Mouse (Mus musculus): ENCODE measurements around the gene Cyth1. TPM values are rescaled to one million over a fixed set of nuclear protein-coding genes. Genes with fewer than 3 reads are reported as not detected.

The Cyth1 gene
- polyA plus RNA-seq, 1 experiment from 2014 or later: 10.1 TPM

DNA sequence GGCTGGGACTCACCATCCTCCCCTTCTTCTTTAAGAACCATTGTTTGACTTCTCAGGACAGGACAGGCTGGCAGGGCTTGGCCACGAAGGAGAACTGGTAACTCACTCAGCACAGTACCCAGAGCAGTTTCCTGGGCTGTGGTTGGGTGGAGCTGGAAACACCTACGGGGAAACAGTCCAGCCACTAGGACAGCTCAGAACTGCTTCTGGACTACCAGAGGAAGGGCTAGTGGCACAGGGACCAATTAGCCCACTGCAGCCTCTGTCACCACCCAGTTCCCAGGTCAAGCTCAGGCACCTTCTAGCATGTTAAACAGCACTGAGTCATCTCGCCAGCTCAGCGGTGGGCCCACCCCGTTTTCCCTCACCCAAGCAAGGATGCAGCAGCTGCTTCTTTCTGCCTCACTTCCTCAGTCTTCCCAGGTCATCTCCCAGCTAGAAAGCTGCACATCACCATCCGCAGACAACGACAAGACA is 35.7 kb downstream of the Cyth1 start:
- Histone ChIP-seq H3K27ac (peak overlapping the region; percentile 66; the same call in 1 of the 2 replicates), H3K4me3 (no peak overlapping the region), H3K4me1 (peaks cover 59% of the 10 kb centered on the region), H3K9me3 (no peaks in the 10 kb centered on the region), H3K27me3 (ENCODE audit: poor library complexity, severe bottlenecking) (no peaks in the 10 kb centered on the region), H3K36me3 (replicated peaks) (no peaks in the 10 kb centered on the region)
- 79% methylated on average over 7 of the region's 7 CpGs for WGBS
- DNase-seq (ENCODE audit: extremely low spot score, low spot score): no peak

DNA sequence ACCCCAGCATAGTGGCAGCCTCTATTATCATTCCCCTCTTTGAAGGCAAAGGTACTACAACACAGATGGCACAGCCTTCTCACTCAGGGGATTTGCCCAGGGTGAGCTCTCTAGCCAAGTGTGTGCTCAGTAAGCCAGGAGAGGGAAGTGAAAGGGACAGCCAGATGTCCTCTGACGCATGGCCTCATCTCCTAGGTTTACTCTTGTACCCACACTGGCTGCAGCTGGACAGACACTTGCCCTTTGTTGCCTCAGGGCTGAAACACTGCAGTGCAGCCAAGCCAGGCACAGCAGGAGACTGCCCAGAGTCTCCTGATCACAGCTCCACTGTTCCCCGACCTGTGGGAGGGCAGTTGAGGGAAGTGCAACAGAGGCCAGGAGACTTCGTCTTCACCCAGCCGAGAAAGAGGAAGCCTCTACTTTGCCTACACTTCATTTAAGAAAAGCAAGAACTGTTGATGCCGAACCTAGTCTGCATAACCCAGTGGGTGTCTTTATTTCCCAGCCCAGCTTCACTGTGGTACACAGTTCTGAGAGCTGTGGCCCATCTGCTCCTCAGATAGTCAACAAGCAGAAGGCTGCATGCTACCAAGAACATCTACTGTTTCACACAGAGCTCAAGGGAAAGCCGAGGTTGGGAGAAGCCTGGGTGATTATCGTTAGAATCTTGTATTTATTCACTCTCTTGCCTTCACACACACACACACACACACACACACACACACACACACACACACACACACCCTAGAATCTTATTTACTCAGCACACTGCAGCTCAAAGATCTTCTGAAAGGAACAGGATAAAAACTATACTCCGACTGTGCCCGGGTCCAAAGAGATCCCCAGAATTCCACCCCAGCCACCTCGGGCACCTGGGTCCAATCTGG is 36.4 kb downstream of the Cyth1 start:
- H3K27me3 ChIP-seq (ENCODE audit: poor library complexity, severe bottlenecking): no peaks in the 10 kb centered on the region
- H3K27ac ChIP-seq: peak overlapping the region; percentile 66
- WGBS: 54% methylated on average over 10 of the region's 10 CpGs
- H3K4me1 ChIP-seq: peaks cover 62% of the 10 kb centered on the region
- H3K4me3 ChIP-seq: no peak overlapping the region
- no peaks in the 10 kb centered on the region for H3K9me3 ChIP-seq
- no peaks in the 10 kb centered on the region for H3K36me3 ChIP-seq (replicated peaks)
- DNase-seq (ENCODE audit: extremely low spot score, low spot score): no peak

DNA sequence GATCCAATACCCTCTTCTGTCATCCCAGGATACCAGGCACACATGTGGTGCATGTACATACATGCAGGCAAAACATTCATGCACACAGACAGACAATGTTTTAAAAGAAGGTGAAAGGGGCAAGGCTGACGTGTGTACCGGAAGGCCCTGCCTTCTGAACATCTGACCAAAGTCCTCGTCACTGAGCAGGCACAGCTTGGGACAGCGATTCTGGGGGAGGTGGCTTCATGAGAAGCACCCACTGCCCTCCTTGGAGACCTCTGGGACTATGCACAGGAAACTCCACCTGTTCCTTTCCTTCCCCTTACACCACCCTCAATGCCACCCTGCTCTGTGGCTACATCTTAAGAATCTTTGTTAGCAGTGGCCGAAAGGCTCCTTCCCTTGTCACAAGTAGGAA is 37.4 kb downstream of the Cyth1 start:
- no peak overlapping the region for H3K27ac ChIP-seq
- H3K36me3 ChIP-seq (replicated peaks): no peaks in the 10 kb centered on the region
- no peaks in the 10 kb centered on the region for H3K9me3 ChIP-seq
- no peaks in the 10 kb centered on the region for H3K27me3 ChIP-seq (ENCODE audit: poor library complexity, severe bottlenecking)
- 88% methylated on average over 5 of the region's 5 CpGs for WGBS
- peaks cover 62% of the 10 kb centered on the region for H3K4me1 ChIP-seq
- H3K4me3 ChIP-seq: no peak overlapping the region
- DNase-seq (ENCODE audit: extremely low spot score, low spot score): no peak

DNA sequence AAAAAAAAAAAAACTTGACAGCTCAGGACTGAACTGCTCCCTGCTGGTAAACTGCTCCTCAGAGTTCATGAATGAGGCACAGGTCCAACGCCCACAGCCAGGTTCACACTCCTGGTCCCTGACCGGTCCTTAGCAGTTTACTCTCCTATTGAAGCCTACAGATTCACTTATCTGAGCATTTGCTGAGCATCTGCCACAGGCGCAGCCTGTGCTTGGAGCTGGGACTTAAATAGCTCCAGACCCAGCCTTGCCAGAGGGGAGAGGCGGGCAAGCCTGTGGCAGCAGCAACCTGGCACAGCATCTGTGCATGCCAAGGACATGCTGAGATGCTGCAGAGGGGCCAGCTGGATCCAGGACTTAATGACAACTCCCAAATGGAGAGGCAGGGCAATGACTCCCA is 38.3 kb downstream of the Cyth1 start:
- H3K36me3 ChIP-seq (replicated peaks): no peaks in the 10 kb centered on the region
- peaks cover 65% of the 10 kb centered on the region for H3K4me1 ChIP-seq
- no peak overlapping the region for H3K27ac ChIP-seq
- no peak for DNase-seq (ENCODE audit: extremely low spot score, low spot score)
- H3K4me3 ChIP-seq: no peak overlapping the region
- no peaks in the 10 kb centered on the region for H3K27me3 ChIP-seq (ENCODE audit: poor library complexity, severe bottlenecking)
- no peaks in the 10 kb centered on the region for H3K9me3 ChIP-seq
- 91% methylated on average over 4 of the region's 4 CpGs for WGBS

DNA sequence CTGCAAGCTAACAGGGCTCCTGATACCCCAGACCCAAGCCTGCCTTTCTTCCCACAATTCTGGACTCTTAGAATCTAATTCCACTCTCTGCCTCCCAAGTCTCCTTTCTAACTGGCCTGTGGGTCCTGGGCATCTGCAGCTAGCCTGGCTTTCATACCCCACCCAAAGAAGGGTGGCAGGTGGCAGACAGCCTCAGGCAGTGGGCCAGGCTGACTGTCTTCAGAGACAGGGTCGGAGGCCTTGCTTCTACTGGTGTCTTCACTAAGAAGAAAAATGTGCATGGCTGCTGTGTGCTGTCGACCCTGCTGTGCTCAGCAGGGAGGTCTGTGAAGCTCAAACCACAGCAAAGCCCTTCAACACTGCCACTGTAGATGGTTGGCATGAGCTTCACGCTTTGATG is 39.0 kb downstream of the Cyth1 start:
- Histone ChIP-seq H3K4me1 (peaks cover 65% of the 10 kb centered on the region), H3K27me3 (ENCODE audit: poor library complexity, severe bottlenecking) (no peaks in the 10 kb centered on the region), H3K9me3 (no peaks in the 10 kb centered on the region), H3K4me3 (no peak overlapping the region), H3K36me3 (replicated peaks) (no peaks in the 10 kb centered on the region), H3K27ac (peak overlapping the region; percentile 72)
- 78% methylated on average over 3 of the region's 3 CpGs for WGBS
- no peak for DNase-seq (ENCODE audit: extremely low spot score, low spot score)

DNA sequence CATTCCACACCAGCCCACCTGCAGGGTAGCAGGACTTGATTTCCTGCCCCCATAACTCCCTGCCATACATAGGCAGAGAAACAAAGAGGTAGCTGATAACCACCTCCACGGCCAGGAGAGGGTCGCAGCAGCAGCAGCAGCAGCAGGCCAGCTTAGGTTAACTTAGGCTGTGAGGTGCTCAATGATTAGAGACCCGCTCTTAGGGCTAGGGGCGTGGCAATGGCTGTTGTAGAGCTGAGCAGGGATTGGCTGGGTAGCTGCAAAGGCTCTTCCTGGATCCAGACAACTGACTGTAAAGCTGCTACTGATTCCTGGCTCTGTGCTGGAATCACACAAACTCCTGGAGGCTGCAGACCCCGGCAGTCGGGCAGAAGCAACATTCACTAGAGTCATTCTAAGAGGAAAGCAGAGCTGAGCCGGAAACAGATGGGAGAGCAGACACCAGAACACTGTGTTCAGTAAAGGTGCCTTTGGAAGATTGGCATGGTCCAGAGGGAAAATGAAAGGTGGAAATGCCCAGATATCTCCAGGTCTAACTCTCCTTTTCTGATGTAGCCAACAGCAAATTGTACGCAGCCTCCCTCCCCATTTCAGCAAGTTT is 39.6 kb downstream of the Cyth1 start:
- H3K4me3 ChIP-seq: 0 out of 2 replicates have a peak overlapping the region, but pooled peaks have one; percentile 2
- H3K9me3 ChIP-seq: no peaks in the 10 kb centered on the region
- no peaks in the 10 kb centered on the region for H3K27me3 ChIP-seq (ENCODE audit: poor library complexity, severe bottlenecking)
- peak overlapping the region; percentile 72 for H3K27ac ChIP-seq
- H3K4me1 ChIP-seq: peaks cover 65% of the 10 kb centered on the region
- H3K36me3 ChIP-seq (replicated peaks): no peaks in the 10 kb centered on the region
- no peak for DNase-seq (ENCODE audit: extremely low spot score, low spot score)
- WGBS: 22% methylated on average over 8 of the region's 8 CpGs

DNA sequence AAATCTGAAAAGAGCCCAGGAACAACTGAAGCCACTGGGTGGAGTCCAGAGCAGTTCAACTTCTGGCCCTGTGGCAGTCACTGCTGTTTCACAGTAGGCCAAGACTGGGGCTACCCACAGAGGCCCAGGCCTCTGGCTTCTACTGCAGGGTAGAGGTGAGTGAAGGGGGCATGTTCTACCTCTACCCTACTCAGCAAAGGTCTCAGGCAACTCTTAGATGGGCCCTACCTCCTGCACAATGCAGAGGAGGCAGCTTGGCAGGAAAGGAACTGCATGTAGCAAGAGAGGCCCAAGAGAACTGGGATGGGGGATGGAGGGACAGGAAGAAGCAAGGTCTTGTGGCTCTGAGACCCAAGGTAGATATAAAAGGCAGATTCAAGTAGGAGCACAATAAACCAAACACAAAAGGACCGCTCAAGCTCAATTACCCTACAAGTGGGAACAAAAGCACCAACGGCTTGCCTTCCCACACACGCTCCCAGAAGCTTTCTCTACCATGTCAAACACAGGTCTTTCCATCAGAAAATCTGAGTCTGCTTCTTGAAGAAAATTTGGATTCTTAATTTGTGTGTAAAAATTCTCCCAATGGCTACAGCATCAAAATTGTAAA is 40.9 kb downstream of the Cyth1 start:
- no peak for DNase-seq (ENCODE audit: extremely low spot score, low spot score)
- Histone ChIP-seq H3K27ac (peak overlapping the region; percentile 72), H3K4me3 (no peak overlapping the region), H3K27me3 (ENCODE audit: poor library complexity, severe bottlenecking) (no peaks in the 10 kb centered on the region), H3K36me3 (replicated peaks) (no peaks in the 10 kb centered on the region), H3K9me3 (no peaks in the 10 kb centered on the region), H3K4me1 (peaks cover 72% of the 10 kb centered on the region)
- 51% methylated on average over 3 of the region's 3 CpGs for WGBS

DNA sequence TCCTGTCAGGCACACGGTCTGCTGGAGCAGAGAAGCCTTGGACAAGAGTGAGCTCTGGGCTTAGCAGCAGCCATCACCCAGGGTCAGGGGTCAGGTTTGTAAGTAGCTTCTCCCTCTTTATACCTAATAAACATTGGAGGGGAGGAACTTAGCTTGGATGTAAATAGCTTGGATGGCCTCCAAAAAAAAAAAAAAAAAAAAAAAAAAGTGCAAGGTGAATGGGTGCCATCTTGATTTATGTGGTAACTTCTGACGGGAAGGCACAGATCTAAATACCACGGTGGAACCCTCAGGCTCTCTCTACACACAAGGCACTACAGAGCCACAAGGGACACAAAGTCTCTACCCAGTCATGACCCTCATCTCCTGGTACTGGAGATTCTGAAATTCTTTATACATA is 42.1 kb downstream of the Cyth1 start:
- peaks cover 72% of the 10 kb centered on the region for H3K4me1 ChIP-seq
- no peaks in the 10 kb centered on the region for H3K36me3 ChIP-seq (replicated peaks)
- H3K9me3 ChIP-seq: no peaks in the 10 kb centered on the region
- no peak overlapping the region for H3K4me3 ChIP-seq
- no peaks in the 10 kb centered on the region for H3K27me3 ChIP-seq (ENCODE audit: poor library complexity, severe bottlenecking)
- no peak for DNase-seq (ENCODE audit: extremely low spot score, low spot score)
- WGBS: 93% methylated on average over 3 of the region's 3 CpGs
- H3K27ac ChIP-seq: no peak overlapping the region

DNA sequence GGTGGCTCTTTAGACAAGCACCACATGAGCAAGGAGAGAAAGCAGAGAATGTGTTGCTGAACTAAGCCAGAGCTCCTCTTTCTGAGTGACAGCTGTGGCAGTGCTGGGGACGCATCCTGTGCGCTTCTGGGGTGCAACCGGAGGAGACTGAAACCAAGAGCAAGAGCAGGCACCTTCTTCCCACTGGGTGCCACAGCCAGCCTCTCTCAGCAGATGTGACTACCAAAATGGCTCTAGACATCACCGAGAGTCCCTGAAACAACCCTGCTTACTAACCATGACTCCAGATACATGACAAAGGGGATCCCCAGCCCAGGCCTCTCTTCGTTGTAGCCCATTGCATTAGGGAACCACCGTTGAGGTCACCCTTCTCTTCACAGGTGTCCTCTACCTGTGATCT is 44.9 kb downstream of the Cyth1 start:
- no peaks in the 10 kb centered on the region for H3K36me3 ChIP-seq (replicated peaks)
- H3K4me3 ChIP-seq: no peak overlapping the region
- 96% methylated on average over 6 of the region's 6 CpGs for WGBS
- H3K27me3 ChIP-seq (ENCODE audit: poor library complexity, severe bottlenecking): no peaks in the 10 kb centered on the region
- H3K27ac ChIP-seq: peak overlapping the region; percentile 82
- peaks cover 71% of the 10 kb centered on the region for H3K4me1 ChIP-seq
- no peaks in the 10 kb centered on the region for H3K9me3 ChIP-seq
- no peak for DNase-seq (ENCODE audit: extremely low spot score, low spot score)

DNA sequence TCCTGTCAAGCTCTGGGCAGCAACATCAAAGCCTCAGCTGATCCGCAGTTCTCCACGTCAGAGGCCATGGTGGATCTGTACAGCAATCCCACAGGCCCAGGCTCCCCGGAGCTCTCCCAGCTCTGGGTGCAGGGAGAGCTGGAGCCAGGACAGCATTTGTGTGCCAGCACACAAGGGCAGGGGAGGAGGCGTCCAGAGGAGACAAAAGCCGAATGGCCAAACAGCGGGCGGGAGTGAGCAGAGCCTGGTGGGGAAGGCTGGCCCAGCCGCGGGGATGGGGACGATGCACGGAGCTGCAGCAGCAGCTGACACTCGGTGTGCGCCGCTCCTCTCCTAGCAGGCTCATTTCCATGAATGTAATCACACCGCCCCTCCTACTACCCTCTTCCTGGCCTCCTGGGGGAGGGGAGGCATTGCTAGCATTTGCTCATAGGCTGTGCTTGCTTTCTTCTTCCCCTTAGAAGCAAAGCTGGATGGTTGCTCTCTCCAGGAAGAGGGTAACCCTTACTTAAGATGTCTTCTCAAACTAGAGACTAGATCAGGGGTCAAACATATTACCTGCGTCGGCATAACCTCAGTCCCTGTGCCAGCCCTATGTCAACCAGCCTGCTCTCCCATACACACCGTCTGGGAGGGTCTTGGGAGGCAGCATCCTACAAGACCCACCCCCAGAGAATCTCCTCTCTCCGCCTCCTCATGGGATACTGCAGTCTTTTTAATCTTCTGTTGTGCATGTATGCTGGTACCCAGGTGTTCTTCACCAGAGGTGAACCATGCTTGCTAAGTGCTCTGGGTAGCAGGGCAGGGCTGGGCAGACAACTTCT is 45.8 kb downstream of the Cyth1 start:
- Histone ChIP-seq H3K27ac (peak overlapping the region; percentile 82), H3K27me3 (ENCODE audit: poor library complexity, severe bottlenecking) (no peaks in the 10 kb centered on the region), H3K4me1 (peaks cover 71% of the 10 kb centered on the region)

DNA sequence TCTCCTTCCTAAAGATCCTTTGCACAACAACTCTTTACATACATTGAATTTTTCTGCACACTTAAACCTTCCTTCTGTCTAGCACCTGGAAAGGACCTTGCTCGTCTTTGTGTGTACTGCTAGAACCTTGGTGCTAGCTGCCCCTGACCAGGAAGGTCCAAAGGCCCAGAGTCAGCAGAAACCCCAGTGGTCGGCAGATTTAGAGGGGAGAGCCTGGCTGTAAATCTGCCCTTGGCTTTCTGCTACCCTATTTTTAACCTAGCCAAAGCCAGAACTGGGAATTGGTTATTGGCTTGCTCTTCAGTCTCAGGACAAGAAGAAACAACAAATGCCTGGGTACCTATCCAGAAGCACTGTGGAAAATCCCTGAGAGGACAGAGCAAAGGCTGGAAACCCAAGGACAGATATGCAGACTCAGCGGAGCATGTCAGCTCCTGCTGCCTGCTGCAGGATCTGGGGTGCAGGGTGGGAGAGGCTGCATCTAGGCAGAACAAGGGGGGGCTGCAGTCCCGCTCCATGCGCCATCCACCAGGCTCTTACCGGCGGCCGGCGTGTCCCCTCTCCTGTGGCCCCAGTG is 46.5 kb downstream of the Cyth1 start:
- no peak for DNase-seq (ENCODE audit: extremely low spot score, low spot score)
- no peaks in the 10 kb centered on the region for H3K27me3 ChIP-seq (ENCODE audit: poor library complexity, severe bottlenecking)
- 15% methylated on average over 9 of the region's 9 CpGs for WGBS
- no peaks in the 10 kb centered on the region for H3K9me3 ChIP-seq
- no peaks in the 10 kb centered on the region for H3K36me3 ChIP-seq (replicated peaks)
- H3K27ac ChIP-seq: peak overlapping the region; percentile 82
- peaks cover 71% of the 10 kb centered on the region for H3K4me1 ChIP-seq
- H3K4me3 ChIP-seq: peak overlapping the region; percentile 53

More for the DNA sequence above, 45.8 kb downstream of the Cyth1 start:
- no peaks in the 10 kb centered on the region for H3K9me3 ChIP-seq
- WGBS: 6% methylated on average over 19 of the region's 19 CpGs
- peak; percentile 65 for DNase-seq (ENCODE audit: extremely low spot score, low spot score)
- no peaks in the 10 kb centered on the region for H3K36me3 ChIP-seq (replicated peaks)
- H3K4me3 ChIP-seq: peak overlapping the region; percentile 53

Data from forebrain, embryonic 10.5 days (tissue).